Mouse (Mus musculus) NIH3T3 (cell line): ENCODE measurements around the gene Ccnq.
A peak's percentile ranks its signal among the peaks of the same experiment; 100 is the strongest.
"Not testable (repeated sequence)": the region's sequence is repeated elsewhere in the genome, so short reads cannot be mapped to it uniquely, and the experiment has no call there.

Experiments used
- DNase-seq: peaks from one replicate; pipeline ENCODE4 v3.0.0-alpha.2; 2012; ENCODE audit warnings: low read depth

The Ccnq gene

DNA sequence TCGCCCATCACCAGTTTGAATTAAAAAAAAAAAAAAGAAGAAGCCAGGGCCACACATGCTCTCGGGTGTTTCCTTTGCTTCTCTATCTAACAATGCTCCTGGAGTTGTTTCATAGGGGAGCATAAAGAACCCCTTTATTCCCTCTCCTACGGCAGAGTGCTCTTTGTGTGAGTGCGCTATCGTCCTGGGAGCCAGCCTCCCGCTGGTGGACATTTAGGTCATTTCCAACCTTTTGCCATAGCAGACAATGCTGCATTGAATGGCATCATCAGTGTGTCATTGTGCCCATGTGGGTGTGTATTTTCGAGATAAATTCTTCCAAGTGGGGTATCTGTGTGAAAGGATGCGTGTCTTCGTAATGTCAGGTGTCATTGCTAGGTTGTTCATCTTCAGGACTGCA is 9.6 kb upstream of the Ccnq start:
- DNase-seq: no peak

DNA sequence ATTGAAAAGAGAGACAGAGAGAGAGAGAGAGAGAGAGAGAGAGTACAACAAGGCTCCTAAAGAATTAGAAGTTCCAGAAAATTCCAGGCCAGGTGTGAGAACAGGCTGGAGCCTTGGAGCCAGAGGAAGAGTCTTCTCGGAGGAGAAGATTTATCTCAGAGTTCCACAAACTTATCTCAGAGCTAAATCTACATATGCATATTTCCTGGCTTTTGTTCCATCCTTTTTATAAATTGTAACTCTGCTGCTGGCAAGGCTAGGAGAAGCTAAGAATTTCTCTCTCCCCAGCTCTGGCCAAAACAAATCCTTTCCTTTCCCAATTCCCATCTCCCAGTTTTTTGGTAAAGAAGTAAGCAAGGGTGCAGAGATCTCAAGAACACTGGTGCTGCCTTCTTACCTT is 3.8 kb upstream of the Ccnq start:
- no peak for DNase-seq

DNA sequence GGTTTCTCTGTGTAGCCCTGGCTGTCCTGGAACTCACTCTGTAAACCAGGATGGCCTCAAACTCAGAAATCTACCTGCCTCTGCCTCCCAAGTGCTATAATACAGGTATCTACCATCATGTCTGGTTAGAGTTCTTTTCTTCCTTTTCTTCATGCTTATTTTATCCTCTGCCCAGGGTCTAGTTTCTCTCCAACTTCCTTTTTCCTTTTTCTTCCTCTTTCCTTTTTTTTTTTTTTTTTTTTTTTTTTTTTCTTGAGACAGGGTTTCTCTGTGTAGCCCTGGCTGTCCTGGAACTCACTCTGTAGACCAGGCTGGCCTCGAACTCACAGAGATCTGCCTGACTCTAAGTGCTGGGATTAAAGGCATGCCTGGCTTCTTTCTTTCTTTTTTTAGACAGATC is 2.6 kb upstream of the Ccnq start:
- DNase-seq: not testable (repeated sequence)

DNA sequence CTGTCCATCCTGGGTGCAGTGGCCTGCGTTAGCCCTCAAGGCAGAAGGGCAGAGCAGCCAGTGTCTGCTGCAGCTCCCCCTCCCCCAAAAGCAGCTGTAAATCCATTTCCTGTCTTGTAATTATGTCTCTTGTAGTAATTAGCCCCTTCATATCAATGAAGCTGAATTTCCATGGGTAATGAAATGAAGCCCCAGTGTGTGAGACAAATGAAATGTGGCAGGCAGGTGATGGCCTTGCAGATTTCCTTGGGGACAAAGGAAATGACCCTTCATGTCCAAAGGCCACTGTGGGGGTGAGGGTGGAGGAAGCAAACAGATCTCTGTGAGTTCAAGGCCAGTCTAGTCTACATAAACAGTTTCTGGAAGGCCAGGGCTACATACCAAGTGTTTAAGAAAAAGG is 1.7 kb upstream of the Ccnq start:
- DNase-seq: no peak

DNA sequence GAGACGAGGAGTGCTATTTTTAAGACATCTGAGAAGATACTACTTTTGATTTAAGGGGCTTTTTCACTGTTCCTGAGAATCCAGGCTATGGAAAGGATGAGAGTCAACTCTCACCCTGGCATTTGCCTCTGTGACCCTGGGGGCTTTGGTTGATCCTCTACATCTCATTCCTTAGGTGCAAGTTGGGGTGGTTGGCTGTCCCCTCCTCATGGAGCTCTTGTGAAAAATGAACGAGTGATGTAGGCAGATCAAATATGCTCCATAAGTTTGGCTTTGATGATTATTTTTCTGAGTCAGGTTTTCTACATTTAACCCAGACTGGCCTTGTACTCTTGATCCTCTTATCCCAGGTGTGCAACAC is 294 bp upstream of the Ccnq start:
- no peak for DNase-seq

DNA sequence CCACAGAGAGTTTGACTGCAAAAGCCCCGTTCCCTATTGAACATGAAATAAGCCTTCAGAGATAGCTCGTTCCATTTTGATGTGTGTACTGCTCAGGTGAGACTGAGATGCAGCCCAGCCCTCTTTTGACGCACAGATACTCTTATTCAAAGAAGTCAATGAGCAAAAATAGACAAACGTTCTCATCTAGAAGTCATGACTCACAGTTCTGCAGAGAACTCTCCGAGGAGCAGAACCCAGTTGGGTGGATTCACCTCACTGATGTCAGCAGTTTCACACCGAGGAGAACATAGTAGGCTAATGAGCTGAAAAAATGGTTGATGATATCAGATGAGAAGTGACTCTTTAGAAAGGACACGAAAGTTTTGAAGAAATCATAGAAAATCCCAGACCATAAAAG is 5.3 kb downstream of the Ccnq start:
- DNase-seq: no peak

DNA sequence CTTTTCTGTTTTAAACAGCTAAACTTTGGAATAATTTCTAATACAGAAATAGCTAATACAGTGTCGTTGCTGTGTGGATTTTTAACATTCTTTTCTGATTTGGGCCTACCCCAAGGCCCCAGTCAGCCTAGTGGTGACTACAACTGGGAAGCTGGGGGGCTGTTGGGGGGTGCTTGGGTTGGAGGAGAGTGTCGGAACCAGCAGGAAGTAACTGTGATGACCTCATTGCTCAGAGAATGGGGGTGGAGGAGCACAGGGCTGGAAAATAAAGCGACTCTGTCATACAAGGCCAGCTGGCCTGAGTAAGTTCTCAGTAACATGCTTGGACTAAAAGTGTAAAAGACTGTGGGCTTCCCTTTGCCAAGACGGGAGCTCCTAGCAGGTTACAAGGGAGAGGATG is 6.1 kb downstream of the Ccnq start:
- no peak for DNase-seq

DNA sequence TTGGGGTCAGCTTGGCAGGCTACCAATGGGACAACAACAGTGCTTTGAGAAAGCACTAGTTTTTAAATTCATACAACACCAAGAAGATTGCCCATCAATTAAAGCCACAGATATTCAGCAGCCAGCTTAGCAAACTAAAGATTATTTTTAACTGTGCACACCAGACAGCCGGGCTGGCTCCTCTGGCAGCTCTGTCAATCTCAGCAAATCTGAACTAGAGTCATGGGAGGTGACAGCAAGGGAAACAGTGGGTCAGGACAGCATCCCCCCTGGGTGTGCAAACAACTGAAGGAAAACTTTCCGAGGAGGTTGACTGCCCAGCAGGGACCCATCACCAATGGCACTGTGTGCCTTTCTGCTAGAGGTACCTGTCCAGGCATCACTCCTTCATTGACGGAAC is 9.1 kb downstream of the Ccnq start:
- no peak for DNase-seq

DNA sequence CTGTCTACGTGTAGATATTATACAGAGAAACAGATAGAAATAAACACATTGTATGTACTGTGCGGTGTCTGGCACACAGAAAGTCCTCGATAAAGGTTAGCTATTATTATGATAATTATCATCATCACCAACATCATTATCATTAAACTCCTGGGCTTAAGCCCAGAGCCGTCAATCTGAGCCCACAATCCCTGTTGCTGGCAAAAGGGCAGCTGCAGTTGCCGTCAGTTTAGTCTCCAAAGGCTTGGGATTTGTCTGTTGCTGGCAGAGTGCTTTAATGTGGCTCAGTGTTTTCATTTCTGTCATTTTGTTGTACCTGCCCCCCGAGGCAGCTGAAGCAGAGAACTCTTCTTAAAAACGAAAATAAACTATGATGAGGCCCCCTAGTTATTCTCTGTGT is 9.6 kb downstream of the Ccnq start:
- DNase-seq: no peak

DNA sequence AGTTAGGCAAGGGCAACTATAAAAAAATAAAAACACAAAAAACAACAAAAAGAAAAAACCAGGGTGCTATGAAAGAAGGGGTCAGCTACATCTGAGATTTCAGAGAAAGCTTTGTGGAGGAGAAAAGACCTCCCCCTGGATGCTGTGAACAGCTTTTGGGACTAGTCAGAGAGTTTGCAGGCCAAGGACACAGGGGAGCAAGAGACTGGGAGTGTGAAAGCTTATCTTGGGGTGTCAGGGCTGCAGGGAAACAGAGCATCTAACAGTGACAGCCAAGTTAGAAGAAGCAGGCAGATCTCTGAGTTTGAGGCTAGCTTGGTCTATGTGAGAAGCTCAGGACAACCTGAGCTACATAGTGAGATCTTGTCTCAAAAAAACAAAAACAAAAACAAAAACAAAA is 12.2 kb downstream of the Ccnq start:
- DNase-seq: no peak

DNA sequence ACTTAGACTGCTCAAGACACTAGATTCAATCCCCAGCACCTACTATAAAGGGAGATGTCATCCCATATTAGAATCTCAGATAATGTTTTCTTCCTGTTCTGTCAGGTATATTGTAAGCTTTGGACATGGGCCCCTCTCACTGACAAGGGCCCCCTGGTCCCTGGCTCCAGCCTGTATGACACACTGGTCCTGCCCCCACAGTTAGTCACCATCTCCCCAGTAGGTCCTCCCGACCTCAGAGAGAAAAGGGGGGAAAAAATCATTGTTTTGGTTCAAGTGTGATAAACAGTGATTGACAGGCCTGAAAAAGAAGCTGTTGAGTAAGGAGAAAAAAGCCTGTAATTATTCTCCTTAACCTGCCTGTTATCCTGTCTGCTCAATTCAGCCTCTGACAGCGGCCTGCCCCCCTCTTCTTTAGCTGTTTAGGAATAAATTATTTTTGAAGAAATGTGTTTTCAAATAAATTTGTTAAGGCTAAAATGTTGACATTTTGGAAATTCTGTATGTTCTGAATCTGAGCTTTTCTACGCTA is 14.6 kb downstream of the Ccnq start:
- DNase-seq: no peak

DNA sequence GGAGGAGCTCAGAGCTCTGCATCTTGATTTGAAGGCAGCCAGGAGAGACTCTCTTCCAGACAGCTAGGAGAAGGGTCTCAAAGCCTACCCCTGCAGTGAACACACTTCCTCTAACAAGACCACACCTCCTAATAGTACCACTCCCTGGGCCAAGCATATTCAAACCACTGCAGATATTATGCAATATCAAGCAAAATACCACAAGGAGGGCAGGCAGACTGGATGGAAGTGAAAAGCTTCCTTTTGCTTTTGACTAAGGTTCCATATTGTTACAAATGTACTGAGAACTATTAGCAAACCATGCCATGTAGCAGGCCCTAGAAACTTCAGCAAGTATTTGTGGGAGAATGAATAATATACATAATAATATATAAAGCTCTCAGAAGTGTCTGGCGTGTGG is 16.4 kb downstream of the Ccnq start:
- no peak for DNase-seq

DNA sequence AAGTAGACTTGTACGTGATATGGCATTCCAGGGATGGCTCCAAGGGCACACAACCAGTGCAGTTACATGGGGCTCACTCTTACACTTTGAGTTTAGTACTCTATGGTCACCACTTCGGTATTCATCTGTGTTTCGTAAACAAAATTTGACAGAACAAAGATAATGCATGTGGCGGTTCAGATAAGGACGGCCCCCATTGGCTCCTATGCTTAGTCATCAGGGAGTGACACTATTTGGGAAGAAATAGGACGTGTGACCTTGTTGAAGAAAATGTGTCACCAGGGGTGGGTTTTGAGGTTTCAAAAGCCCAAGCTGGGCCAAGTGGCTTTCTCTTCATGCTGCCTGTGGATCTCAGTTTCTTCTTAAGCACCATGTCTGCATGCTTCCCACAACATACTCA is 18.9 kb downstream of the Ccnq start:
- no peak for DNase-seq

DNA sequence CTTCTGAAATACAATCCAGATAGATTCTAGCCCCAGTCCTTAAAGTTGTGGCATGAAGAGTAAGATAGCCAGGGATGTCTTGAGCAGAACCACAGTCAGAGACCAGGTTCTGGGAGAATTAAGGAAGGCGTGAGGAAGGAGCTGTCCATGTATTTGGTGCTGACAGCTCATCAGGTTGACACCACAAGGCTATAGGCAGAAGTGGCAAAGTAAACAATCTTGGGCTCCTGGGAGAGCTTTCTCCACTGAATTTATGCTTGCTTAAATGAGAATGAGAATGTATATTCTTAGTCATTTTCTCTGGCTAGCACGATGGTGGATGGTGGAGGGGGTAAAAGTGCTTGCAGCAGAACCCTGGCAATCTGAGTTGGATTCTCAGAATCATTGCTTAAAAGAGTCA is 20.6 kb downstream of the Ccnq start:
- DNase-seq: peak; percentile 70

DNA sequence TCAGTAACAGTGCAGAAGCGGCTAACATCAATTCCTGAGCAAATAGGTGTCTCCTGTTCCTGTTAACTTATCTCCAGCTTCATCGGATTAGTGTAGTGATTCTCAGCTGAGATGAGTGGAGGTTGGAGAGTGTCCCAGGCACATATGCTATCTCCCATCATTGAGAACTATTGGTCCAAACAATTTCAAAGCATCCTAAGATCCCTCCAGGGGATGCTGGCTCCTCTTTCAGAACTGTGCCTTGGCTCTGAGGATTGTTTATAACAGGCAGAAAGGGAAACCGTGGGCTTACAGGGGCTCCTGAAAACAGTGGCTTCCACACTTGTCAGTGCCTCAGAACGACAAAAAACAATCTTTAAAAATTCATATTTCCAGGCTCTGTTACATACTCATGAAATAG is 23.5 kb downstream of the Ccnq start:
- DNase-seq: no peak

DNA sequence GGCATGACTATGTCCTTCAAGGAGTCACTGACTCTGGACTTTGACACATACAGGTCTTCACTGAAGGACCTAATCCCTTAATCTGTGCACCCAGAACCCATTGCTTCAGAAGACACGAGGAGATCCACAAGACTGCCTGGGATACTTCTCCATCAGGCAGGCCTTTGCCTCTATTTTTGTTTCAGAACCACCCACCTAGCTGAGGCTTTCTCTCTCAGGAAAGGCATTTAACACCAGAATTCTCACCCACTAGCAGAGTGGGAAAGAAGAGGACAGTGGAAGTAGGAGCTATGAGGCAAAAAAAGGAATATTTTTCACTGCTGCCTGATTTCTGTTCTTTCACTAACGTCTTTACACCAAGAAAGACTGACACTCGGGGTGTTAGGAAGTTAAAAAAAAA is 25.2 kb downstream of the Ccnq start:
- DNase-seq: no peak

DNA sequence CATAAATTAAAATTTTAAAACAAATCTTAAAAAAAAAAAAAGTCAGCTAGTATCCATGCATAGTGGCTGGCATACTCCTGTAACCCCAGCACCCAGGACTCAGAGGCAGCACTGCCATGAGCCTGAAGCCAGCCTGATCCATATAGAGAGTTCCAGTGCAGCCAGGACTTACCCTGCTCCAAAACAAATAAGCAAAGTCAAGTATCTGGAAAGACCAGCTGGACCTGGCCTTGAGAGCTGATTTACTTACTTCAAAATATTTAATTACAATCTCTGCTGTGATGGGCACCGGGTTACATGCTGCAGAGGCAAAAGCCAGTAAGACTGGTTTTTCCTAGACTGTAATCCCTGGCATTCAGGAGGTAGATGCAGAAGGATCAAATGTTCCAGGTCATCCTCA is 26.7 kb downstream of the Ccnq start:
- DNase-seq: no peak

DNA sequence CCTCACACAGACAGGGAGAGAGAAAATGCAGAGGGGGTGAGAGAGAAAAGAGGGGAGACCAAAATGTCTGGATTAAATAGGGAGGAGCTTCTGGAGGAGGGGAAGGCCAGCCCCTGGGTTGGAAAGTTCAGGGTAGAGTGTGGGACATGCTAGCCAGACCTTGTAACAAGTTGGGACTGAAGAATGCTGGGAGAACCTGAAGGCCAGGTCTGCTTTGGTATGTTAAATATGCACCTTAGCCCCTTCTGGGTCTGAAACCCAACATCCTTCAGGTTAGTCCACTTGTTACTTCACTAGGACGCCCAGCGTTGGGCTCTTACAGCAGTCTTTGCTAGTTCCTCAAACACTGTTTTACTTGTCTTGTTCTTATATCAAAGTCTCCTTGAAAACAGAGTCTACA is 30.1 kb downstream of the Ccnq start:
- no peak for DNase-seq

DNA sequence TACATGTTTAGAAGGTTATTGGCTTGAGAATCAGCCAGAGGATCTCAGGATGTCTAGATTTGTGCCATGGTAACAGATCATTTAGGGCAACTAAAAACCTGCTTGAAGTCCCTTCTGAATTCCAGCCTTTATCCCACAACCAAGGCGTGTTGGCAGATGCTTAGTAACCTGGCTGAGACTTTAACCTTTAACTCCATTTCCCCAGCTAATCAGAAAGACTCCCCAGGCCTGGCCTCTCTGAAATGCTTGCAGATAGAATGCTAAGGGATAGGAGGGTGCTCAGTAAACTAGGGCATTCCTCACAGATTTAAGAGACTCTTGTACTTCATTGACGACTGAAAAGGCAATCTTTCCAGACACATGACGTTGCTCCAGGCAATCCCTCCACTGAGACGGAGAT is 33.9 kb downstream of the Ccnq start:
- DNase-seq: no peak

DNA sequence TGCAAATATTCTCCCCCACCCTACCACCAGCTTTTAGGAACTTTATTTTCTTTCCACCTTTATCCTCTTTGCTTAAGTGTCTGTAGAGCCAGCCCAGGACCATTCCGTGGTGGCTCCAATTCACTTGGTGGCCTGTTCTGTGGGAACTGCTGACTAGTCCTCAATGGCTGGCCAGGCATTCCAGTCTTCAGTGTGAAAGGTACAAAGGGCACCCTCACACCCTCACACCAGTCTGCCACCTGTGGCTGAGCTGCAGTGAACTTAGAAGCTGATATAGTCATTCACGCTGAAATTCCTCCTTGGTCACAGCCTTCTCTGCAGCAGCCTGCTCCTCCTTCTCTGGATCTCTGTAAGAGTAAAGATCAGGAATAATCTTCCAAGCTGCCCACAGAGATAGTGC is 42.9 kb downstream of the Ccnq start:
- DNase-seq: no peak

DNA sequence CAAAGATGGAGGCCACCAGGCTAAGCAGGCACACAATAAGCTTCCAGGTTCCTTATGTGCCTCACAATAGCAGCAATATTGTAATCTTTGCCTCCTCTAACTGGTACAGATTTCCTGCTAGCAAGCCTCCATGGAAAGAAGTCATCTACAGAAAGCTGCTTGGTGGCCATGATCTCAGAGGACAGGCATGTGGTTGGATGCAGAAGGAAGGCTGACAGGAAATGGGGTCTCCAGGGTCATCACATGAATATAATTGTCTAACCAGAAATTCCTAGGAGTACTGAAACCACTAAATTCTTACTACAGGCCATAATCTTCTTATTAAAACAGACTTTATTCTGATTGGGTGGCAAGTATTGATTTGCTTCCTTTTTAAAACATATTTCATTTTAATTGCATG is 45.5 kb downstream of the Ccnq start:
- DNase-seq: peak; percentile 12

DNA sequence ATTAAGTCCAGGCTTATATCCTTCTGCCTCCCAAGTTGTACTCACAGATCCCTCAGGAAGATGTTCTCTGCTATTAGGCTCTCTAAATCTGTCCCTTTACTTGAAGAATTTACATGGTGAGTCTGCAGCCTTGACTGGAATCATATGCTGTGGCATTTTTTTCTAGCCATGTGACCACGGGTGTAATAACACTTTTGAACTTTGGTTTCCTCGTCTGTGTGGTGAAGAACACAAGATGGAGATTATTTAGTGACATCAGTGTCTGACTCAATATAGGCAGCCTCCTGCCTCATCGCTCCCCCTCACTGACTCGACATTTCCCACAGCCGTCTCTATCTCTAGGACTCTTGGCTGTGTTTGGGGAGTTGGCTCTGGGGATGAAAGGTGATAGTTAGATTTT is 48.4 kb downstream of the Ccnq start:
- DNase-seq: peak; percentile 23

DNA sequence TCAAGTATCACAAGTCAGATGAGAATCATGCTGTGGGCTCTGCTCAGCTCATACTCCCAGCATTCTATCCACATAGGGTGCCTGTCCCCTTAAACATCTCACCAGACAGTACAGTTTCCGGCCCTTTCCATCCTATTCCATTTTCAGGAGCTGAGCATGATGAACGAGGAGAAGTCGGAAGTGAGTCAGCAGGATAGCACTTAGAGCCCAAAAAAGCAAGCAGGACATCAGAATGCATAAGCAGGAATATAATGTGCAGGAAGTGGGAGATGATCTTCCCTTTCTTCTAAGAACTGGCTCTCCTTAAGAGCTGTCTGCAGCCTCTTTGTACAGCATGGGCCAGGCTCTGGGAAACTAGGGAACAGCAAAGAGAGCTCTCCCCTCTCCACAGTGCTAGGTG is 49.2 kb downstream of the Ccnq start:
- DNase-seq: peak; percentile 11
